Mouse (Mus musculus) limb, embryonic 10.5 days (tissue): ENCODE results near the gene Cd69. TPM values are rescaled to one million over a fixed set of nuclear protein-coding genes. Genes with fewer than 3 reads are reported as not detected.

Source experiments
- DNase-seq: peaks from one replicate; pipeline ENCODE4 v3.0.0-alpha.2; 2017; ENCODE audit warnings: low spot score
- H3K27ac ChIP-seq: fragments of 300-500 bp; sonication (generic); 2 replicates; pipeline ENCODE4 v1.5.1; 2016; ENCODE audit warnings: mild to moderate bottlenecking
- H3K27me3 ChIP-seq: fragments of 300-500 bp; sonication (generic); 2 replicates; pipeline ENCODE4 v1.6.1; 2016; ENCODE audit warnings: low read depth, mild to moderate bottlenecking; ENCODE audit not compliant: poor library complexity, severe bottlenecking
- H3K36me3 ChIP-seq: fragments of 300-500 bp; sonication (generic); 2 replicates; pipeline ENCODE4 v1.6.1; 2016; ENCODE audit warnings: mild to moderate bottlenecking, moderate library complexity
- H3K4me1 ChIP-seq: fragments of 300-500 bp; sonication (generic); 2 replicates; pipeline ENCODE4 v1.6.1; 2016
- H3K4me3 ChIP-seq: fragments of 300-500 bp; sonication (generic); 2 replicates; pipeline ENCODE4 v1.5.1; 2016; ENCODE audit warnings: mild to moderate bottlenecking, moderate library complexity
- H3K9me3 ChIP-seq: fragments of 300-500 bp; sonication (generic); replicated peaks from 2 replicates; pipeline ENCODE4 v1.6.1; 2016; ENCODE audit warnings: mild to moderate bottlenecking
- WGBS: fragments of 180-500 bp; shearing (Covaris S2); methylation state at CpG from one replicate; pipeline ENCODE4 v1.1.7; 2016; 5-methylcytosine and 5-hydroxymethylcytosine counted together
- polyA plus RNA-seq: library from polyadenylated mRNA; unstranded; fragments of >200 nt; fragmentation: Nextera tagmentation; extraction: Ambion mirVana; gene quantifications from 2 replicates; pipeline ENCODE4 v1.2.1, GENCODE M21; 2016

Gene Cd69
- polyA plus RNA-seq, 1 experiment from 2014 or later = 0.16 TPM

- Histone ChIP-seq H3K9me3 (no peaks in the 10 kb centered on the region), H3K27me3 (no peaks in the 10 kb centered on the region), H3K4me3 (no peak overlapping the region), H3K36me3 (no peaks in the 10 kb centered on the region), H3K27ac (no peak overlapping the region), H3K4me1 (peaks cover 4% of the 10 kb centered on the region)
- 86% methylated on average over 9 of the region's 9 CpGs for WGBS
- DNase-seq = no peak
Measured at GRCm38 (mm10) chr6:129239564-129240248, 35.5 kb downstream of the Cd69 start.

GRCm38 (mm10) chr6:129238275-129239038 is 36.8 kb downstream of the Cd69 start:
- H3K9me3 ChIP-seq = no peaks in the 10 kb centered on the region
- peaks cover 4% of the 10 kb centered on the region for H3K4me1 ChIP-seq
- H3K27ac ChIP-seq = 0 out of 2 replicates have a peak overlapping the region, but pooled peaks have one; percentile 19
- no peaks in the 10 kb centered on the region for H3K36me3 ChIP-seq
- no peaks in the 10 kb centered on the region for H3K27me3 ChIP-seq
- DNase-seq = peak; percentile 54
- 14% methylated on average over 14 of the region's 14 CpGs for WGBS
- H3K4me3 ChIP-seq = peak overlapping the region; percentile 57

- Histone ChIP-seq H3K9me3 (no peaks in the 10 kb centered on the region), H3K4me3 (peak overlapping the region; percentile 57), H3K4me1 (peaks cover 4% of the 10 kb centered on the region), H3K27me3 (no peaks in the 10 kb centered on the region), H3K36me3 (no peaks in the 10 kb centered on the region), H3K27ac (0 out of 2 replicates have a peak overlapping the region, but pooled peaks have one; percentile 19)
- 27% methylated on average over 16 of the region's 16 CpGs for WGBS
- DNase-seq = peak; percentile 71
Measured at GRCm38 (mm10) chr6:129237350-129238274, 37.6 kb downstream of the Cd69 start.

- Histone ChIP-seq H3K27ac (no peak overlapping the region), H3K27me3 (no peaks in the 10 kb centered on the region), H3K9me3 (no peaks in the 10 kb centered on the region), H3K4me3 (no peak overlapping the region), H3K4me1 (peaks cover 4% of the 10 kb centered on the region), H3K36me3 (no peaks in the 10 kb centered on the region)
- DNase-seq = no peak
- WGBS = 85% methylated on average over 2 of the region's 2 CpGs
Measured at GRCm38 (mm10) chr6:129236652-129237342, 38.4 kb downstream of the Cd69 start.

GRCm38 (mm10) chr6:129235855-129236461 is 39.3 kb downstream of the Cd69 start:
- H3K9me3 ChIP-seq = no peaks in the 10 kb centered on the region
- H3K36me3 ChIP-seq = no peaks in the 10 kb centered on the region

GRCm38 (mm10) chr6:129234456-129235360 is 40.5 kb downstream of the Cd69 start:
- no peaks in the 10 kb centered on the region for H3K36me3 ChIP-seq
- H3K9me3 ChIP-seq = no peaks in the 10 kb centered on the region
- no peaks in the 10 kb centered on the region for H3K27me3 ChIP-seq
- no peak for DNase-seq
- H3K4me1 ChIP-seq = peaks cover 4% of the 10 kb centered on the region
- H3K27ac ChIP-seq = no peak overlapping the region
- no peak overlapping the region for H3K4me3 ChIP-seq
- WGBS = 83% methylated on average over 8 of the region's 8 CpGs

More at GRCm38 (mm10) chr6:129235855-129236461, 39.3 kb downstream of the Cd69 start:
- H3K27me3 ChIP-seq = no peaks in the 10 kb centered on the region
- no peak for DNase-seq
- H3K4me3 ChIP-seq = no peak overlapping the region
- H3K27ac ChIP-seq = no peak overlapping the region
- H3K4me1 ChIP-seq = peaks cover 4% of the 10 kb centered on the region
- WGBS = 82% methylated on average over 5 of the region's 5 CpGs

- H3K36me3 ChIP-seq = no peaks in the 10 kb centered on the region
- no peak overlapping the region for H3K27ac ChIP-seq
- H3K9me3 ChIP-seq = no peaks in the 10 kb centered on the region
- no peak for DNase-seq
- no peak overlapping the region for H3K4me3 ChIP-seq
- WGBS = 89% methylated on average over 14 of the region's 18 CpGs
- H3K27me3 ChIP-seq = no peaks in the 10 kb centered on the region
- H3K4me1 ChIP-seq = peaks cover 4% of the 10 kb centered on the region
Measured at GRCm38 (mm10) chr6:129233955-129234369, 41.3 kb downstream of the Cd69 start.

- no peaks in the 10 kb centered on the region for H3K9me3 ChIP-seq
- 81% methylated on average over 6 of the region's 6 CpGs for WGBS
Measured at GRCm38 (mm10) chr6:129233366-129233954, 41.8 kb downstream of the Cd69 start.

GRCm38 (mm10) chr6:129232842-129233205 is 42.4 kb downstream of the Cd69 start:
- WGBS = 88% methylated on average over 9 of the region's 9 CpGs

More at GRCm38 (mm10) chr6:129233366-129233954, 41.8 kb downstream of the Cd69 start:
- no peak overlapping the region for H3K27ac ChIP-seq
- DNase-seq = no peak
- peaks cover 4% of the 10 kb centered on the region for H3K4me1 ChIP-seq
- H3K27me3 ChIP-seq = no peaks in the 10 kb centered on the region
- H3K36me3 ChIP-seq = no peaks in the 10 kb centered on the region
- no peak overlapping the region for H3K4me3 ChIP-seq

GRCm38 (mm10) chr6:129232005-129232841 is 43.0 kb downstream of the Cd69 start:
- no peaks in the 10 kb centered on the region for H3K4me1 ChIP-seq
- H3K27ac ChIP-seq = no peak overlapping the region
- DNase-seq = no peak
- no peaks in the 10 kb centered on the region for H3K9me3 ChIP-seq
- no peaks in the 10 kb centered on the region for H3K36me3 ChIP-seq
- no peaks in the 10 kb centered on the region for H3K27me3 ChIP-seq
- no peak overlapping the region for H3K4me3 ChIP-seq
- WGBS = 84% methylated on average over 5 of the region's 5 CpGs

More at GRCm38 (mm10) chr6:129232842-129233205, 42.4 kb downstream of the Cd69 start:
- no peak overlapping the region for H3K27ac ChIP-seq
- no peaks in the 10 kb centered on the region for H3K36me3 ChIP-seq
- DNase-seq = no peak
- peaks cover 4% of the 10 kb centered on the region for H3K4me1 ChIP-seq
- H3K9me3 ChIP-seq = no peaks in the 10 kb centered on the region
- H3K4me3 ChIP-seq = no peak overlapping the region
- H3K27me3 ChIP-seq = no peaks in the 10 kb centered on the region
